Mouse (Mus musculus) midbrain, embryonic 10.5 days (tissue): ENCODE data around the gene Kdm4c. TPM values are rescaled to one million over a fixed set of nuclear protein-coding genes. Genes with fewer than 3 reads are reported as not detected.

ENCODE experiments used
- DNase-seq: peaks from one replicate; pipeline ENCODE4 v3.0.0-alpha.2; 2017; ENCODE audit warnings: low spot score
- H3K27ac ChIP-seq: fragments of 300-500 bp; sonication (generic); replicated peaks from 2 replicates; pipeline ENCODE4 v1.5.1; 2016; ENCODE audit warnings: mild to moderate bottlenecking
- H3K27me3 ChIP-seq: fragments of 300-500 bp; sonication (generic); 2 replicates; pipeline ENCODE4 v1.6.1; 2016; ENCODE audit warnings: low read depth, mild to moderate bottlenecking; ENCODE audit not compliant: poor library complexity, severe bottlenecking
- H3K36me3 ChIP-seq: fragments of 300-500 bp; sonication (generic); 2 replicates; pipeline ENCODE4 v1.6.1; 2016; ENCODE audit warnings: mild to moderate bottlenecking, moderate library complexity
- H3K4me1 ChIP-seq: fragments of 300-500 bp; sonication (generic); 2 replicates; pipeline ENCODE4 v1.6.1; 2016
- H3K4me3 ChIP-seq: fragments of 300-500 bp; sonication (generic); 2 replicates; pipeline ENCODE4 v1.5.1; 2016; ENCODE audit warnings: mild to moderate bottlenecking, moderate library complexity
- H3K9me3 ChIP-seq: fragments of 300-500 bp; sonication (generic); replicated peaks from 2 replicates; pipeline ENCODE4 v1.6.1; 2016; ENCODE audit warnings: mild to moderate bottlenecking
- WGBS: fragments of 180-500 bp; shearing (Covaris S2); methylation state at CpG from one replicate; pipeline ENCODE4 v1.1.7; 2016; 5-methylcytosine and 5-hydroxymethylcytosine counted together
- polyA plus RNA-seq: library from polyadenylated mRNA; unstranded; fragments of >200 nt; fragmentation: Nextera tagmentation; extraction: Ambion mirVana; gene quantifications from 2 replicates; pipeline ENCODE4 v1.2.1, GENCODE M21; 2016

The Kdm4c gene
- polyA plus RNA-seq, 1 experiment from 2014 or later, result 9.5 TPM

GRCm38 (mm10) chr4:74261879-74262278 lies 19.6 kb downstream of the Kdm4c start:
- Histone ChIP-seq H3K36me3 (peaks cover 13% of the 10 kb centered on the region), H3K4me3 (no peak overlapping the region), H3K4me1 (peaks cover 17% of the 10 kb centered on the region), H3K27me3 (no peaks in the 10 kb centered on the region), H3K27ac (no peak overlapping the region), H3K9me3 (no peaks in the 10 kb centered on the region)
- no peak for DNase-seq

GRCm38 (mm10) chr4:74264428-74264955 lies 22.2 kb downstream of the Kdm4c start:
- Histone ChIP-seq H3K36me3 (peaks cover 18% of the 10 kb centered on the region), H3K27ac (no peak overlapping the region), H3K9me3 (no peaks in the 10 kb centered on the region), H3K27me3 (no peaks in the 10 kb centered on the region), H3K4me3 (no peak overlapping the region), H3K4me1 (peaks cover under 1% of the 10 kb centered on the region; the same call in 1 of the 2 replicates)
- 92% methylated on average over 5 of the region's 5 CpGs for WGBS
- no peak for DNase-seq

GRCm38 (mm10) chr4:74271180-74271579 lies 28.9 kb downstream of the Kdm4c start:
- no peak for DNase-seq
- Histone ChIP-seq H3K27me3 (no peaks in the 10 kb centered on the region), H3K36me3 (peaks cover 23% of the 10 kb centered on the region), H3K4me3 (no peak overlapping the region), H3K9me3 (no peaks in the 10 kb centered on the region), H3K27ac (no peak overlapping the region), H3K4me1 (no peaks in the 10 kb centered on the region)
- 96% methylated on average over 5 of the region's 5 CpGs for WGBS

GRCm38 (mm10) chr4:74277486-74277885 lies 35.2 kb downstream of the Kdm4c start:
- Histone ChIP-seq H3K27ac (no peak overlapping the region), H3K27me3 (no peaks in the 10 kb centered on the region), H3K36me3 (peaks cover 7% of the 10 kb centered on the region), H3K4me1 (no peaks in the 10 kb centered on the region), H3K9me3 (no peaks in the 10 kb centered on the region), H3K4me3 (no peak overlapping the region)
- WGBS, result 96% methylated on average over 1 of the region's 1 CpGs
- DNase-seq, result no peak

GRCm38 (mm10) chr4:74280170-74280569 lies 37.9 kb downstream of the Kdm4c start:
- H3K27ac ChIP-seq, result no peak overlapping the region
- no peaks in the 10 kb centered on the region for H3K27me3 ChIP-seq
- no peaks in the 10 kb centered on the region for H3K4me1 ChIP-seq
- peaks cover 7% of the 10 kb centered on the region; the same call in 1 of the 2 replicates for H3K36me3 ChIP-seq
- H3K4me3 ChIP-seq, result no peak overlapping the region
- WGBS, result 87% methylated on average over 3 of the region's 3 CpGs
- no peak for DNase-seq
- H3K9me3 ChIP-seq, result no peaks in the 10 kb centered on the region

- H3K4me1 ChIP-seq, result no peaks in the 10 kb centered on the region
- WGBS, result 94% methylated on average over 3 of the region's 3 CpGs
Observed at GRCm38 (mm10) chr4:74287851-74288250, 45.6 kb downstream of the Kdm4c start.

GRCm38 (mm10) chr4:74294726-74295125 lies 52.4 kb downstream of the Kdm4c start:
- no peaks in the 10 kb centered on the region for H3K27me3 ChIP-seq
- H3K36me3 ChIP-seq, result peaks cover 5% of the 10 kb centered on the region
- H3K9me3 ChIP-seq, result no peaks in the 10 kb centered on the region
- 70% methylated on average over 3 of the region's 3 CpGs for WGBS
- no peak for DNase-seq
- H3K27ac ChIP-seq, result no peak overlapping the region
- no peak overlapping the region for H3K4me3 ChIP-seq
- no peaks in the 10 kb centered on the region for H3K4me1 ChIP-seq

More at GRCm38 (mm10) chr4:74287851-74288250, 45.6 kb downstream of the Kdm4c start:
- no peak overlapping the region for H3K27ac ChIP-seq
- no peaks in the 10 kb centered on the region for H3K9me3 ChIP-seq
- peaks cover 10% of the 10 kb centered on the region; the same call in 1 of the 2 replicates for H3K36me3 ChIP-seq
- DNase-seq, result no peak
- H3K4me3 ChIP-seq, result no peak overlapping the region
- no peaks in the 10 kb centered on the region for H3K27me3 ChIP-seq

- WGBS, result 92% methylated on average over 5 of the region's 5 CpGs
- no peaks in the 10 kb centered on the region for H3K9me3 ChIP-seq
- no peaks in the 10 kb centered on the region for H3K27me3 ChIP-seq
- H3K4me3 ChIP-seq, result no peak overlapping the region
- DNase-seq, result no peak
- no peaks in the 10 kb centered on the region for H3K4me1 ChIP-seq
- H3K27ac ChIP-seq, result no peak overlapping the region
- H3K36me3 ChIP-seq, result no peaks in the 10 kb centered on the region
Observed at GRCm38 (mm10) chr4:74305315-74306105, 63.2 kb downstream of the Kdm4c start.

- H3K4me1 ChIP-seq, result no peaks in the 10 kb centered on the region
- 94% methylated on average over 5 of the region's 5 CpGs for WGBS
- no peak overlapping the region for H3K27ac ChIP-seq
- no peak for DNase-seq
- H3K4me3 ChIP-seq, result no peak overlapping the region
- H3K27me3 ChIP-seq, result no peaks in the 10 kb centered on the region
- no peaks in the 10 kb centered on the region for H3K9me3 ChIP-seq
- peaks cover 17% of the 10 kb centered on the region for H3K36me3 ChIP-seq
Observed at GRCm38 (mm10) chr4:74311135-74311534, 68.8 kb downstream of the Kdm4c start.

- DNase-seq, result no peak
- 88% methylated on average over 2 of the region's 2 CpGs for WGBS
Observed at GRCm38 (mm10) chr4:74312858-74313257, 70.6 kb downstream of the Kdm4c start.

GRCm38 (mm10) chr4:74315388-74315787 lies 73.1 kb downstream of the Kdm4c start:
- no peaks in the 10 kb centered on the region for H3K9me3 ChIP-seq
- WGBS, result 95% methylated on average over 5 of the region's 5 CpGs
- no peak overlapping the region for H3K4me3 ChIP-seq
- H3K27me3 ChIP-seq, result no peaks in the 10 kb centered on the region
- H3K36me3 ChIP-seq, result peaks cover 27% of the 10 kb centered on the region
- H3K4me1 ChIP-seq, result no peaks in the 10 kb centered on the region
- no peak for DNase-seq
- H3K27ac ChIP-seq, result no peak overlapping the region

More at GRCm38 (mm10) chr4:74312858-74313257, 70.6 kb downstream of the Kdm4c start:
- H3K9me3 ChIP-seq, result no peaks in the 10 kb centered on the region
- peaks cover 27% of the 10 kb centered on the region for H3K36me3 ChIP-seq
- no peak overlapping the region for H3K4me3 ChIP-seq
- H3K27me3 ChIP-seq, result no peaks in the 10 kb centered on the region
- no peak overlapping the region for H3K27ac ChIP-seq
- no peaks in the 10 kb centered on the region for H3K4me1 ChIP-seq

- H3K36me3 ChIP-seq, result peaks cover 17% of the 10 kb centered on the region
- WGBS, result 87% methylated on average over 1 of the region's 1 CpGs
- no peak for DNase-seq
- H3K4me3 ChIP-seq, result no peak overlapping the region
- H3K27me3 ChIP-seq, result no peaks in the 10 kb centered on the region
- H3K9me3 ChIP-seq, result no peaks in the 10 kb centered on the region
- no peak overlapping the region for H3K27ac ChIP-seq
- no peaks in the 10 kb centered on the region for H3K4me1 ChIP-seq
Observed at GRCm38 (mm10) chr4:74319313-74319712, 77.0 kb downstream of the Kdm4c start.

- WGBS, result 97% methylated on average over 4 of the region's 4 CpGs
- no peak overlapping the region for H3K4me3 ChIP-seq
- H3K36me3 ChIP-seq, result peaks cover 49% of the 10 kb centered on the region
- DNase-seq, result no peak
- no peaks in the 10 kb centered on the region for H3K27me3 ChIP-seq
- H3K27ac ChIP-seq, result no peak overlapping the region
- no peaks in the 10 kb centered on the region for H3K4me1 ChIP-seq
- no peaks in the 10 kb centered on the region for H3K9me3 ChIP-seq
Observed at GRCm38 (mm10) chr4:74357479-74357878, 115.2 kb downstream of the Kdm4c start.
